Mouse (Mus musculus) spleen, adult 2 months (tissue): ENCODE measurements around the gene Prkcq. TPM values are rescaled to one million over a fixed set of nuclear protein-coding genes. Genes with fewer than 3 reads are reported as not detected.

ENCODE experiments used
- DNase-seq, 2 experiments: peaks; one replicate each; pipeline versions ENCODE4 v3.0.0 to v3.0.0-alpha.2; 2012 to 2021; ENCODE audit warnings: low spot score in 2 of 2, low read depth in 1 of 2
- H3K27ac ChIP-seq: fragments of 200-500 bp; 2 replicates; pipeline ENCODE4 v1.5.1; 2012; ENCODE audit warnings: low read length, inconsistent platforms; ENCODE audit not compliant: insufficient read depth
- H3K27me3 ChIP-seq: fragments of 200-500 bp; 2 replicates; pipeline ENCODE4 v1.6.1; 2012; ENCODE audit warnings: mild to moderate bottlenecking, moderate library complexity, low read length, inconsistent platforms; ENCODE audit not compliant: control insufficient read depth, insufficient read depth
- H3K36me3 ChIP-seq: fragments of 200-500 bp; 2 replicates; pipeline ENCODE4 v1.6.1; 2012; ENCODE audit warnings: mild to moderate bottlenecking, low read length, inconsistent platforms; ENCODE audit not compliant: control insufficient read depth, insufficient read depth
- H3K4me1 ChIP-seq: fragments of 200-500 bp; 2 replicates; pipeline ENCODE4 v1.6.1; 2011; ENCODE audit warnings: inconsistent platforms; ENCODE audit not compliant: control insufficient read depth, insufficient read depth, insufficient read length
- H3K4me3 ChIP-seq: fragments of 200-500 bp; 2 replicates; pipeline ENCODE4 v1.5.1; 2011; ENCODE audit warnings: mild to moderate bottlenecking, inconsistent platforms; ENCODE audit not compliant: insufficient read depth, insufficient read length; ENCODE audit errors: extremely low read depth
- CTCF ChIP-seq: fragments of 200-500 bp; IDR thresholded peaks from 2 replicates; pipeline ENCODE4 v1.5.1; 2011; ENCODE audit warnings: mild to moderate bottlenecking, inconsistent platforms; ENCODE audit not compliant: insufficient read depth, insufficient read length, insufficient replicate concordance; ENCODE audit errors: extremely low read depth
- POLR2A ChIP-seq: fragments of 200-500 bp; IDR thresholded peaks from 2 replicates; pipeline ENCODE4 v1.6.1; 2011; ENCODE audit warnings: low read depth, low read length, inconsistent platforms
- WGBS: fragments of 180-500 bp; shearing (Covaris S2); methylation state at CpG from one replicate; pipeline ENCODE4 v1.1.7; 2018; 5-methylcytosine and 5-hydroxymethylcytosine counted together
- polyA plus RNA-seq: library from polyadenylated mRNA; depleted of rRNA; stranded (reverse); fragments of >200 nt; gene quantifications from 2 replicates; pipeline ENCODE4 v1.2.3, GENCODE M21; 2012

Prkcq gene
- polyA plus RNA-seq, 1 experiment, result 9.3 TPM

GRCm38 (mm10) chr2:11229126-11229525, 57.2 kb downstream of the Prkcq start:
- H3K4me3 ChIP-seq, result no peak overlapping the region

GRCm38 (mm10) chr2:11231118-11231517, 59.2 kb downstream of the Prkcq start:
- H3K4me3 ChIP-seq, result no peak overlapping the region
- no peak for DNase-seq
- H3K36me3 ChIP-seq, result 0 out of 2 replicates have a peak, but pooled peaks cover 1% of the 10 kb centered on the region
- TF ChIP-seq CTCF (no peak), POLR2A (no peak)
- H3K4me1 ChIP-seq, result 0 out of 2 replicates have a peak, but pooled peaks cover 2% of the 10 kb centered on the region
- H3K27ac ChIP-seq, result no peak overlapping the region
- WGBS, result 22% methylated on average over 3 of the region's 3 CpGs
- H3K27me3 ChIP-seq, result no peaks in the 10 kb centered on the region

More at GRCm38 (mm10) chr2:11229126-11229525, 57.2 kb downstream of the Prkcq start:
- no peaks in the 10 kb centered on the region for H3K27me3 ChIP-seq
- 0 out of 2 replicates have a peak, but pooled peaks cover 2% of the 10 kb centered on the region for H3K4me1 ChIP-seq
- no peaks in the 10 kb centered on the region for H3K36me3 ChIP-seq
- TF ChIP-seq CTCF (no peak), POLR2A (no peak)
- DNase-seq, result no peak
- no peak overlapping the region for H3K27ac ChIP-seq
- WGBS, result 71% methylated on average over 2 of the region's 2 CpGs

- 0 out of 2 replicates have a peak, but pooled peaks cover 1% of the 10 kb centered on the region for H3K36me3 ChIP-seq
- H3K27me3 ChIP-seq, result no peaks in the 10 kb centered on the region
- H3K4me3 ChIP-seq, result no peak overlapping the region
- WGBS, result 91% methylated on average over 5 of the region's 5 CpGs
- no peak for DNase-seq
- H3K4me1 ChIP-seq, result 0 out of 2 replicates have a peak, but pooled peaks cover 2% of the 10 kb centered on the region
- TF ChIP-seq CTCF (no peak), POLR2A (no peak)
- no peak overlapping the region for H3K27ac ChIP-seq
Measured at GRCm38 (mm10) chr2:11231988-11232387, 60.1 kb downstream of the Prkcq start.

- no peaks in the 10 kb centered on the region for H3K27me3 ChIP-seq
- H3K4me1 ChIP-seq, result 0 out of 2 replicates have a peak, but pooled peaks cover 2% of the 10 kb centered on the region
- DNase-seq, result no peak
- H3K36me3 ChIP-seq, result 0 out of 2 replicates have a peak, but pooled peaks cover 1% of the 10 kb centered on the region
- TF ChIP-seq POLR2A (no peak), CTCF (no peak)
- no peak overlapping the region for H3K4me3 ChIP-seq
- H3K27ac ChIP-seq, result no peak overlapping the region
- WGBS, result 85% methylated on average over 4 of the region's 4 CpGs
Measured at GRCm38 (mm10) chr2:11238254-11238653, 66.3 kb downstream of the Prkcq start.

GRCm38 (mm10) chr2:11239523-11239922, 67.6 kb downstream of the Prkcq start:
- TF ChIP-seq CTCF (no peak), POLR2A (no peak)
- H3K27ac ChIP-seq, result no peak overlapping the region
- H3K36me3 ChIP-seq, result 0 out of 2 replicates have a peak, but pooled peaks cover 1% of the 10 kb centered on the region
- H3K27me3 ChIP-seq, result no peaks in the 10 kb centered on the region
- H3K4me1 ChIP-seq, result 0 out of 2 replicates have a peak, but pooled peaks cover 2% of the 10 kb centered on the region
- no peak overlapping the region for H3K4me3 ChIP-seq
- no peak for DNase-seq

GRCm38 (mm10) chr2:11245926-11246325, 74.0 kb downstream of the Prkcq start:
- no peaks in the 10 kb centered on the region for H3K36me3 ChIP-seq
- no peak for TF ChIP-seq POLR2A
- TF ChIP-seq CTCF, result no peak

GRCm38 (mm10) chr2:11253945-11254344, 82.0 kb downstream of the Prkcq start:
- Histone ChIP-seq H3K4me1 (no peaks in the 10 kb centered on the region), H3K27me3 (no peaks in the 10 kb centered on the region), H3K4me3 (no peak overlapping the region), H3K27ac (peak overlapping the region; percentile 51; the same call in 1 of the 2 replicates), H3K36me3 (no peaks in the 10 kb centered on the region)
- TF ChIP-seq POLR2A (no peak), CTCF (peak; percentile 38; the same call in 1 of the 2 replicates)
- WGBS, result 54% methylated on average over 8 of the region's 8 CpGs
- DNase-seq, result peak; percentile 17 to 49

More at GRCm38 (mm10) chr2:11245926-11246325, 74.0 kb downstream of the Prkcq start:
- H3K4me3 ChIP-seq, result no peak overlapping the region
- H3K27me3 ChIP-seq, result no peaks in the 10 kb centered on the region
- WGBS, result 89% methylated on average over 7 of the region's 7 CpGs
- H3K27ac ChIP-seq, result no peak overlapping the region
- H3K4me1 ChIP-seq, result no peaks in the 10 kb centered on the region
- no peak for DNase-seq
